Mouse (Mus musculus) right cerebral cortex, postnatal 14 days (tissue): Measurements from ENCODE around the gene Ptpn22.
A peak's percentile ranks its signal among the peaks of the same experiment; 100 is the strongest.
"Not testable (repeated sequence)": the region's sequence is repeated elsewhere in the genome, so short reads cannot be mapped to it uniquely, and the experiment has no call there.

ENCODE experiments used
- DNase-seq: peaks from one replicate; pipeline ENCODE4 v3.0.0; 2022

Gene Ptpn22

GRCm38 (mm10) chr3:103858881-103859801 lies at the start of gene Ptpn22:
TSS of gene Ptpn22 (plus strand) at chr3:103859795.
- DNase-seq: no peak

GRCm38 (mm10) chr3:103809799-103810150 lies 49.8 kb upstream of the Ptpn22 start:
- no peak for DNase-seq

- no peak for DNase-seq
These were observed 48.6 kb upstream of the Ptpn22 start for GRCm38 (mm10) chr3:103810967-103811366.

- DNase-seq: no peak
These were observed 32.0 kb upstream of the Ptpn22 start for GRCm38 (mm10) chr3:103827548-103827947.

GRCm38 (mm10) chr3:103829036-103829435 lies 30.6 kb upstream of the Ptpn22 start:
- no peak for DNase-seq

GRCm38 (mm10) chr3:103830681-103831080 lies 28.9 kb upstream of the Ptpn22 start:
- not testable (repeated sequence) for DNase-seq

- DNase-seq: no peak
These were observed 28.4 kb upstream of the Ptpn22 start for GRCm38 (mm10) chr3:103831146-103831545.

- no peak for DNase-seq
These were observed 27.2 kb upstream of the Ptpn22 start, which contains the start of gene Bcl2l15 for GRCm38 (mm10) chr3:103832426-103832825. TSS of gene Bcl2l15 (plus strand) at chr3:103832601.

GRCm38 (mm10) chr3:103834001-103834400 lies 25.6 kb upstream of the Ptpn22 start:
- no peak for DNase-seq

GRCm38 (mm10) chr3:103835272-103835950 lies 24.2 kb upstream of the Ptpn22 start:
- no peak for DNase-seq

GRCm38 (mm10) chr3:103835951-103836310 lies 23.7 kb upstream of the Ptpn22 start:
- no peak for DNase-seq

- no peak for DNase-seq
These were observed 23.1 kb upstream of the Ptpn22 start for GRCm38 (mm10) chr3:103836453-103836852.

GRCm38 (mm10) chr3:103839711-103840110 lies 19.9 kb upstream of the Ptpn22 start:
- no peak for DNase-seq

- DNase-seq: not testable (repeated sequence)
These were observed 19.4 kb upstream of the Ptpn22 start for GRCm38 (mm10) chr3:103840195-103840594.

GRCm38 (mm10) chr3:103840946-103841345 lies 18.6 kb upstream of the Ptpn22 start:
- not testable (repeated sequence) for DNase-seq

- DNase-seq: no peak
These were observed 8.8 kb upstream of the Ptpn22 start for GRCm38 (mm10) chr3:103850644-103851363.

- no peak for DNase-seq
These were observed 8.1 kb upstream of the Ptpn22 start for GRCm38 (mm10) chr3:103851481-103851880.

GRCm38 (mm10) chr3:103851882-103852281 lies 7.7 kb upstream of the Ptpn22 start:
- DNase-seq: no peak

- DNase-seq: peak; percentile 57
These were observed 6.9 kb upstream of the Ptpn22 start for GRCm38 (mm10) chr3:103852565-103853299.

GRCm38 (mm10) chr3:103853804-103854203 lies 5.8 kb upstream of the Ptpn22 start:
- DNase-seq: no peak

- DNase-seq: no peak
These were observed 2.4 kb upstream of the Ptpn22 start for GRCm38 (mm10) chr3:103857036-103857805.
